Mouse (Mus musculus) left cerebral cortex, adult 9 months (tissue): ENCODE results near the gene Nfil3.
A peak's percentile ranks its signal among the peaks of the same experiment; 100 is the strongest.

Experiments
- DNase-seq, 2 experiments: peaks; one replicate each; pipeline ENCODE4 v3.0.0; 2022; ENCODE audit warnings: low spot score in 2 of 2

Nfil3 gene

GRCm38 (mm10) chr13:52942876-52943388 is 37.9 kb downstream of the Nfil3 start:
- no peak for DNase-seq

- no peak for DNase-seq
Observed at GRCm38 (mm10) chr13:52940956-52941355, 39.9 kb downstream of the Nfil3 start.

GRCm38 (mm10) chr13:52930582-52930981 is 50.3 kb downstream of the Nfil3 start:
- DNase-seq = no peak

GRCm38 (mm10) chr13:52929209-52930171 is 51.4 kb downstream of the Nfil3 start, which contains the start of gene Auh:
Gene Auh, minus strand, starts transcription at chr13:52929681.
- DNase-seq = peak in 1 of 2 experiments; percentile 71

GRCm38 (mm10) chr13:52928392-52928791 is 52.5 kb downstream of the Nfil3 start:
- peak in 1 of 2 experiments; percentile 17 for DNase-seq

- DNase-seq = no peak
Observed at GRCm38 (mm10) chr13:52924457-52924856, 56.4 kb downstream of the Nfil3 start.

- no peak for DNase-seq
Observed at GRCm38 (mm10) chr13:52921966-52922365, 58.9 kb downstream of the Nfil3 start.

- DNase-seq = no peak
Observed at GRCm38 (mm10) chr13:52921065-52921825, 59.6 kb downstream of the Nfil3 start.

GRCm38 (mm10) chr13:52919790-52920352 is 61.0 kb downstream of the Nfil3 start:
- DNase-seq = no peak

GRCm38 (mm10) chr13:52918333-52918732 is 62.5 kb downstream of the Nfil3 start:
- no peak for DNase-seq
